Mouse (Mus musculus) heart, adult 2 months (tissue): ENCODE data around the gene Rfx7.

Experiments
- CTCF ChIP-seq: fragments of 200-600 bp; IDR thresholded peaks from 2 replicates; pipeline ENCODE4 v1.8.1; 2022; ENCODE audit warnings: antibody characterized with exemption, mild to moderate bottlenecking, moderate library complexity
- EP300 ChIP-seq: fragments of 200-500 bp; IDR thresholded peaks from 2 replicates; pipeline ENCODE4 v1.6.1; 2011; ENCODE audit warnings: low read depth, low read length, control low read depth; ENCODE audit not compliant: insufficient read depth

DNA sequence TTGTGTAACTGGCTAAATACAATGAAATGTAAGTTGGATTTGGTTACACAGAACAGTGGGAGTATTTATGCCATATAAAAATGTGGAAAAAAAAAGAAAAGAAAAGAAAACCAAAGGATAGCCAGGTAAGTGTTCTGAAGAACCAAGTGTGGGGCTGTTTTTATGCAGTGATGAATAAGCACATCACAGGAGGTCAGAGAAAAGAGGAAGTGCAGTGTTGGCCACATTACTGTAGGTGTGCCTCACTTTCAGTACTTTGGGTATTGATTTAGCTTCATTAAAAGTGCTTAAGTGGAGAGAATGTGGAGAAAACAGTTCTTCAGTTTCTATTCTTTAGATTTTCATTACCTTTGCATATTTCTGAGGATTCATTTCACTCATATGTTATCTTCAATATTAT, 60.0 kb downstream of the Rfx7 start:
- TF ChIP-seq CTCF (no peak), EP300 (no peak)
